Mouse (Mus musculus) embryonic fibroblast, embryonic 13.5 days (primary cell): ENCODE measurements at regions not wholly inside any gene's neighbourhood (a gene's known extent, or its start where the extent isn't known, plus 50 kb on each side); places are given as distances from the start of the nearest gene placed in this dataset.

Source experiments
- H3K27ac ChIP-seq: 2 replicates; pipeline ENCODE4 v1.5.1; 2012; ENCODE audit warnings: low read length, control low read depth, inconsistent platforms; ENCODE audit not compliant: insufficient read depth
- H3K4me1 ChIP-seq: 2 replicates; pipeline ENCODE4 v1.6.1; 2011; ENCODE audit warnings: low read length; ENCODE audit not compliant: control insufficient read depth, insufficient read depth
- H3K4me3 ChIP-seq: 2 replicates; pipeline ENCODE4 v1.5.1; 2011; ENCODE audit warnings: mild to moderate bottlenecking, control low read depth, low read length; ENCODE audit not compliant: insufficient read depth
- CTCF ChIP-seq: IDR thresholded peaks from 2 replicates; pipeline ENCODE4 v1.5.1; 2011; ENCODE audit warnings: mild to moderate bottlenecking, control low read depth, low read length, moderate library complexity, borderline replicate concordance; ENCODE audit not compliant: insufficient read depth
- POLR2A ChIP-seq: IDR thresholded peaks from 2 replicates; pipeline ENCODE4 v1.6.1; 2011; ENCODE audit warnings: low read depth, mild to moderate bottlenecking, control low read depth, low read length, moderate library complexity

GRCm38 (mm10) chr2:51747675-51748319 is 120.5 kb downstream of the Tas2r134 start:
- TF ChIP-seq POLR2A (no peak), CTCF (no peak)
- no peak overlapping the region for H3K4me3 ChIP-seq
- H3K4me1 ChIP-seq: no peaks in the 10 kb centered on the region
- no peak overlapping the region for H3K27ac ChIP-seq

- Histone ChIP-seq H3K4me3 (no peak overlapping the region), H3K27ac (no peak overlapping the region), H3K4me1 (no peaks in the 10 kb centered on the region)
- TF ChIP-seq POLR2A: no peak
- TF ChIP-seq CTCF: no peak
Measured at GRCm38 (mm10) chr2:51749247-51749646, 121.9 kb downstream of the Tas2r134 start.

GRCm38 (mm10) chr2:51752941-51753564 is 125.7 kb downstream of the Tas2r134 start:
- no peak overlapping the region for H3K27ac ChIP-seq
- H3K4me3 ChIP-seq: no peak overlapping the region
- no peaks in the 10 kb centered on the region for H3K4me1 ChIP-seq
- TF ChIP-seq POLR2A (no peak), CTCF (no peak)

GRCm38 (mm10) chr2:51753565-51754031 is 126.3 kb downstream of the Tas2r134 start:
- TF ChIP-seq POLR2A: no peak
- TF ChIP-seq CTCF: no peak
- no peak overlapping the region for H3K4me3 ChIP-seq
- H3K4me1 ChIP-seq: no peaks in the 10 kb centered on the region
- no peak overlapping the region for H3K27ac ChIP-seq

GRCm38 (mm10) chr2:51757361-51757760 is 130.1 kb downstream of the Tas2r134 start:
- TF ChIP-seq CTCF (no peak), POLR2A (no peak)
- no peak overlapping the region for H3K4me3 ChIP-seq
- H3K4me1 ChIP-seq: no peaks in the 10 kb centered on the region
- no peak overlapping the region for H3K27ac ChIP-seq

GRCm38 (mm10) chr2:51758093-51758492 is 130.8 kb downstream of the Tas2r134 start:
- no peaks in the 10 kb centered on the region for H3K4me1 ChIP-seq
- no peak overlapping the region for H3K27ac ChIP-seq
- no peak overlapping the region for H3K4me3 ChIP-seq
- TF ChIP-seq CTCF: no peak
- no peak for TF ChIP-seq POLR2A

- Histone ChIP-seq H3K4me3 (no peak overlapping the region), H3K4me1 (0 out of 2 replicates have a peak, but pooled peaks cover 3% of the 10 kb centered on the region), H3K27ac (no peak overlapping the region)
- TF ChIP-seq CTCF: no peak
- TF ChIP-seq POLR2A: no peak
Measured at GRCm38 (mm10) chr2:51762866-51763265, 135.6 kb downstream of the Tas2r134 start.

- Histone ChIP-seq H3K4me1 (peaks cover 6% of the 10 kb centered on the region; the same call in 1 of the 2 replicates), H3K4me3 (no peak overlapping the region), H3K27ac (no peak overlapping the region)
- TF ChIP-seq POLR2A: no peak
- no peak for TF ChIP-seq CTCF
Measured at GRCm38 (mm10) chr2:51767507-51768135, 140.3 kb downstream of the Tas2r134 start.

GRCm38 (mm10) chr2:51768298-51769271 is 141.3 kb downstream of the Tas2r134 start:
- no peak overlapping the region for H3K4me3 ChIP-seq
- TF ChIP-seq CTCF: no peak
- no peak for TF ChIP-seq POLR2A
- H3K4me1 ChIP-seq: peaks cover 6% of the 10 kb centered on the region; the same call in 1 of the 2 replicates
- H3K27ac ChIP-seq: no peak overlapping the region
